ENCODE assay signal across 20 mouse cellular contexts in the genomic region with DNA sequence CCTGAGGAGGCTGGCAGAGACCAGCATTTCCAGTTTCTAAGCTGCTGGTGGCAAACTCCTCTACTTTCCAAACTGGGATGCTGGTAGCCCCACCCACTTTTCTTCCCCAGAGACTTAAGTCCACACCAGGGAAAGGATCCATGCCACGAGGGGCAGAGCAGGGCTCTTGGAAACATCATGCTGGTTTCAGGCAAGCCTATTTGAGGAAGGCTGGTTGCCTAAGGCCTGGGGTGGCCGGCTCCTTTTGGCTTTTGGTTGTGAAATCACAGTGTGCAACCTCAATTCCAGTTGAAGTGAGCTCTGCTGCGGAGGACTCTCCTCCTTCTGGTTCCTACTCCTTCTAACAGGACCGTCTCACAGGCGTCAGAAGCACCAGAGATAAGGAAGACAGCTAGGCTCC. TPM values are rescaled to one million over a fixed set of nuclear protein-coding genes. Genes with fewer than 3 reads are reported as not detected.
DNase-seq lines count a peak whose midpoint lies in the region; ATAC-seq lines count a peak whose summit lies in the region.
"Had no signal": no experiment of that assay in that cellular context is flagged by ENCODE, and none has a peak within 500 bp of the region (broad histone marks: within the 10 kb centered on the region; RNA-seq: fewer than 3 reads in every experiment).

No protein-coding gene starts in this region.

- no peaks in the 10 kb centered on the region for H3K27me3 ChIP-seq in heart, embryonic 10.5 days (ENCODE audit: insufficient read depth, poor library complexity, severe bottlenecking)
- H3K27me3 ChIP-seq: embryonic facial prominence, embryonic 13.5 days; limb, embryonic 15.5 days; midbrain, embryonic 15.5 days had no signal

- peaks cover 33% of the 10 kb centered on the region for H3K36me3 ChIP-seq in heart, embryonic 10.5 days

- H3K4me1 ChIP-seq in heart, embryonic 10.5 days: peaks cover 18% of the 10 kb centered on the region
- H3K4me1 ChIP-seq: hindbrain, embryonic 10.5 days had no signal

- peak; percentile 38 for ATAC-seq in common myeloid progenitor, adult 5-6 weeks (replicated peaks; ENCODE audit: low read depth, poor library complexity, severe bottlenecking)
- ATAC-seq: forebrain, embryonic 16.5 days; midbrain, embryonic 15.5 days had no signal

- no peak overlapping the region for H3K27ac ChIP-seq in heart, embryonic 10.5 days
- H3K27ac ChIP-seq: embryonic facial prominence, embryonic 13.5 days; hindbrain, embryonic 10.5 days; layer of hippocampus, adult 2 months; limb, embryonic 15.5 days; midbrain, embryonic 15.5 days; stomach, postnatal 0 days had no signal

- WGBS in heart, embryonic 10.5 days: 36% methylated on average over 5 of the region's 5 CpGs

- no peaks in the 10 kb centered on the region for H3K9me3 ChIP-seq in heart, embryonic 10.5 days
- H3K9me3 ChIP-seq: embryonic facial prominence, embryonic 13.5 days; hindbrain, embryonic 10.5 days; limb, embryonic 15.5 days; midbrain, embryonic 15.5 days had no signal

- peak; percentile 22 to 29 for DNase-seq in heart, adult 18-20 months
- DNase-seq in heart, embryonic 10.5 days (ENCODE audit: low spot score): no peak
- peak; percentile 44 for DNase-seq in 3T3-L1 (ENCODE audit: low read depth, low spot score)
- peak; percentile 57 for DNase-seq in lung, postnatal 36 days
- DNase-seq in kidney, adult 11 months: no peak
- DNase-seq in MN1 (ENCODE audit: low spot score): no peak
- no peak for DNase-seq in frontal cortex, postnatal 14 days (ENCODE audit: low spot score in 2 of 2)
- DNase-seq: adrenal gland, adult 2 months; B cell, adult 2 months; gastrocnemius, postnatal 36 days; kidney, adult 18-20 months; kidney, postnatal 14 days had no signal

- H3K4me3 ChIP-seq in heart, embryonic 10.5 days: no peak overlapping the region
- H3K4me3 ChIP-seq: embryonic facial prominence, embryonic 13.5 days; hindbrain, embryonic 10.5 days; layer of hippocampus, adult 2 months; limb, embryonic 15.5 days; midbrain, embryonic 15.5 days had no signal

RNA-seq across cellular contexts. Expression of gene Ikbke, which starts 7.4 kb away (rescaled TPM):
- total RNA-seq in heart, adult 18-20 months (2021): 1 to 10 TPM; 1.5 to 2.6 TPM
- polyA plus RNA-seq in heart, embryonic 10.5 days (2016; fragmentation: Nextera tagmentation; extraction: Ambion mirVana): 1.8 and 2.3 TPM in 2 replicates
- 7.2 and 7.3 TPM in 2 replicates for total RNA-seq in common myeloid progenitor, adult 5-6 weeks (2017)

RNA-seq across cellular contexts. Expression of gene Rassf5, which starts 41.7 kb away (rescaled TPM):
- 1 to 10 TPM; 2.2 to 4.4 TPM for total RNA-seq in heart, adult 18-20 months (2021)
- 44.4 and 64.0 TPM in 2 replicates for polyA plus RNA-seq in heart, embryonic 10.5 days (2016; fragmentation: Nextera tagmentation; extraction: Ambion mirVana)
- total RNA-seq in common myeloid progenitor, adult 5-6 weeks (2017): 48.2 and 49.4 TPM in 2 replicates

Comparison
In these comparisons a context has a peak if more than half of its experiments do, and no peak if none do; other contexts are left out.
1. DNase-seq: peak in heart, adult 18-20 months (2 of 2), 3T3-L1 (single experiment) and lung, postnatal 36 days (single experiment); none in heart, embryonic 10.5 days (single experiment), kidney, adult 11 months (single experiment), MN1 (single experiment) and frontal cortex, postnatal 14 days (0 of 2).